Mouse (Mus musculus) left cerebral cortex, postnatal 25 days (tissue): Measurements from ENCODE around the gene Exosc5. TPM values are rescaled to one million over a fixed set of nuclear protein-coding genes. Genes with fewer than 3 reads are reported as not detected.

Source experiments
- DNase-seq, 2 experiments: peaks; one replicate each; pipeline ENCODE4 v3.0.0; 2022; ENCODE audit warnings: low spot score in 2 of 2, mixed read lengths in 1 of 2
- intact Hi-C: fragments of 180-260 bp; cut with DNase I; formaldehyde crosslinking; loops from one replicate; pipeline ENCODE4 v1.15.1; 2025
- total RNA-seq, 2 experiments: library from RNA; stranded (reverse); gene quantifications; 2 replicates each; pipeline ENCODE4 v1.2.3; 2021

Gene Exosc5
- 10 to 100 TPM; 24.0 to 24.4 TPM for total RNA-seq

DNA sequence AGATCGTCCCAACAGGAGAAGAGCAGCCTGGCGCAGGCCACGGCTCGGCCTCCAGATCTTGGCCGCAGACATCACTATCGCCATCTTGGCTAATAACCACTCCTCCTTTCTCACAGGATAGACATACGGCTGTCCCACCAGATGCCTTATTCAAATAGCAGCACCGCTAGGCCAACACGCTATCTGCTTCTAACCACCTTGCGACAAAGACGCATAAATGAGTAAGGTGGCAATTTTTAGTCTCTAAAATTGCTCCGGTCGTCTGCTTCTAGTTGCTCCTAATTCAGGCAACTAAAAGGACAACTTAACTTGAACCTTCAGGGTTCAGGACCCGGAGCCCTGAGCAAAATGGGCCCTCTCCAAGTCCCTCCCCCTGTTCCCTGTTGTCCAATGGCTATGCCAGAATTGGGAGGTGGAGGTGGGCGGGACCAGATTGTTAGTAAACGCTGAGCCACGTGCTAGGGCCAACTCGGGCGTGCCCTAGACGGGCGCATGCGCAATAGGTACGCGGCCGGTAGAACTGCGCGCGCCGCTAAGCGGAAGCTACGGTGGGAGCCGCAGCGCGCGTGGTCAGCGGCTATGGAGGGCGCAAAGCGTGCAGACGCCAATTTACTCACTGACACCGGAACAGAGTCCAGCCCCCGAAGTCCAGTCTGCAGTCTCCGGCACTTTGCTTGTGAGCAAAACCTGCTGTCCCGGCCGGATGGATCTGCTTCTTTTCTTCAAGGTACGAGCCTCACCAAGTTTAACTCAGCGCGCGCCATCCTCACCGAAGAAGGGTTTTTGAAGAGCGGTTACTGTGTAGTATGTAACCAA lies at the start of gene Exosc5, which contains the start of gene Bckdha:
Exosc5 (plus strand) TSS at position 508 of the 816 bp plus-strand sequence.
Bckdha (minus strand) TSS at position 325 of the 816 bp plus-strand sequence.
- DNase-seq = peak; percentile 99 to 100
- intact Hi-C loops = loop anchor here (1.0 kb wide), 1 partner anchor 17 kb away; no protein-coding TSS in a partner anchor

- no peak for DNase-seq
- intact Hi-C loops = no loop called here
Observed at GRCm38 (mm10) chr7:25610056-25610455, 48.9 kb upstream of the Exosc5 start.

- DNase-seq = no peak
- intact Hi-C loops = no loop called here
Observed at GRCm38 (mm10) chr7:25611501-25611900, 47.5 kb upstream of the Exosc5 start.

DNA sequence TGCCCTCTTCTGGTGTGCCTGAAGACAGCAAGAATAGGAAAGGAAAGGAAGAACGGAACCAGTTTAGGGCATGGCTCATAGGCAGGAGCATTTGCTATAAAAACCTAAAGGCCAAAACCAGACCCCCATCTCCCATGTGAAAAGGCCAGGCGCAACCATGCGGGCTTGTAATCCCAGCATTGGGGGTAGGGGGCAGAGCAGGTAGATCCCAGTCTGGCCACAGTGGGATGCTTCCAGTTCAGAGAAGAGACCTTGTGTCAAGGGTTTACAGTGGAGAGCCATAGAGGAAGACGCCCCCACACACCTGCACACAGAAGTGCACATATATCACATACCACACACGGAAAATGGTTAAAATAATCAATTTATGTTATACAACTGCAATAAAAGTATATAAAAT lies 44.9 kb upstream of the Exosc5 start:
- no peak for DNase-seq
- intact Hi-C loops = no loop called here

DNA sequence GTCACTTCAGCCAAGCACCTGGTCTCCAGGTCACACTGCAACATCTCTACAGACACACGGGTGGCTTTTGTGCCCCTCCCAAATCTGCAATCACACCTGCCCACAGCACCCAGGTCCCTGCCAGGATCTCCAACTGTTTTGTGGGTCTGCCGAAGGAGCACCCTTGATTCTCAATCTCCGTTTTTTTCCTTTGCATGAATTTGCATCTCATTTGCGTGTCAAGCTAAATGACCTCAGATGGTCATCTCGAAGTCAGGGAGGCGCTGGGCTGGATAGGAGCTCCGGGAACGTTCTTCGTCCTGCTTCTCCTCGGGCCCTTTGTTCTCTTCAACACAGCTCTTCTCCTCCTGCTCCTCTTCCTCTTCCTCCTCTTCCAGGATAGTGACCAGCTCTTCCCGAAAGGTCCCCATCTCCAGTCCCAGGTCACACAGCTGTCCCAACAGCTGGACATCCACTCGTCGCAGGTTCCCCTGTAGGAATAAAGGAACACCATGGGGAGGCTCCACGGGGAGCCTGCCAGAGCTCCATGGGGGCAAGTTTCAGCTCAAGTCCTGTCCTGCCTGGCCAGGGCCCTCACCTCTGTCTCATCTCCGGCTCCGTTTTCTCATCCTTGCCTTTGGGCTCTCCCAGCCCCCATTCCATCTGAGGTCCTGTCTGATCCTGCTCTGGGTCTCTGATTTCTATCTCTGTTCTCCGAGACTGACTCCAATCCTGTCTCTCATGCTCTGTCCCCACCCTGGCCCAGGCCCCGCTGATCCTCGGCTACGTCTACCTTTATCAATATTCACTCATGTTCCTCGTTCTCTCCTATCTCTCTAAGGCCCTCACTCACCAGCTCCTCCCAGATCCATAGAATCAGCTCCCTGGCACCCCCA lies 43.9 kb upstream of the Exosc5 start:
- DNase-seq = no peak
- intact Hi-C loops = no loop called here

DNA sequence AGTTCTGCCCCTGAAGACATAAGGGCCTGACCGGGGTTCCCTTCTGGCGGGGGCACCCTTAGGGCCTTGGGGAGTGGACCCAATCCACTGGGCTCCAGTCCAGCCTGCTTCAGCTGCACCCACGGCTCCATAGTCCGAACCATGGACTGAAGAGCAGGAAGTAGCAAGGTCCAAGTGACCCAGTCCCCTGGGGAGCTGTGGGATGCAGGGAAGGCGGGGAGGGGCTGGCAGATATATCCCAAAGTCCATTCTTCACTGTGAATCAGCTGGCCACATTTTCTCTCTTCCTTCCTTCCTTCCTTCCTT lies 43.3 kb upstream of the Exosc5 start, which contains the start of gene Erich4:
Erich4 (minus strand) TSS at position 187 of the 306 bp plus-strand sequence.
- intact Hi-C loops = no loop called here
- DNase-seq = no peak

GRCm38 (mm10) chr7:25617376-25618160 lies 41.4 kb upstream of the Exosc5 start:
- intact Hi-C loops = no loop called here
- no peak for DNase-seq

GRCm38 (mm10) chr7:25618865-25619721 lies 39.9 kb upstream of the Exosc5 start, which contains the start of gene Dmac2:
TSS of gene Dmac2 (plus strand) at chr7:25619414.
- peak; percentile 95 to 97 for DNase-seq
- intact Hi-C loops = no loop called here

- intact Hi-C loops = no loop called here
- DNase-seq = no peak
Observed at GRCm38 (mm10) chr7:25619722-25619991, 39.3 kb upstream of the Exosc5 start.

GRCm38 (mm10) chr7:25620101-25620500 lies 38.9 kb upstream of the Exosc5 start:
- intact Hi-C loops = no loop called here
- no peak for DNase-seq

GRCm38 (mm10) chr7:25620751-25621150 lies 38.2 kb upstream of the Exosc5 start:
- no peak for DNase-seq
- intact Hi-C loops = no loop called here

DNA sequence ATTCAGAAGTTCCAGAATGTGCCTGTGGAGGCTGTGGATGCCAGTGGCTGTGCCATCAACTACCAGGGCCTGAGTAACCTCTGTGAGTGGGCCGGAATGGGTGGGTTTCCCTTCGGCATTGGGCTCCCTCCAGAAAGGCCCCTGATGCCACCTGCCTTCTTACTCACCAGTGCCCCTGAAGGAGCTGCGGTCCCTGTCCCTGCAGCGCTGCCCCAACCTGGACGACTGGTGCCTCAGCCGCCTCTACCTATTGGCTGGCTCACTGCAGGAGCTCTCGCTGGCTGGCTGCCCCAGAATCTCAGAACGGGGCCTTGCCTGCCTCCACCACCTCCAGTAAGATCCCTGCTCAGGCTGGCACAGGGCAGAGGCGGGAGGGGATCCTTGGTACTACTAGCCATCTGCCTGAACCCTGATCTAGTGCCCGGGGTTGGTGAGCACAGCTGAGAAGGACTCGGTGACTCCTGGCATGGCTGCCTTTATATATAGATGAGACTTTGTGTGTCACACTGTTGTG lies 35.0 kb upstream of the Exosc5 start:
- peak in 1 of 2 experiments; percentile 39 for DNase-seq
- intact Hi-C loops = no loop called here

DNA sequence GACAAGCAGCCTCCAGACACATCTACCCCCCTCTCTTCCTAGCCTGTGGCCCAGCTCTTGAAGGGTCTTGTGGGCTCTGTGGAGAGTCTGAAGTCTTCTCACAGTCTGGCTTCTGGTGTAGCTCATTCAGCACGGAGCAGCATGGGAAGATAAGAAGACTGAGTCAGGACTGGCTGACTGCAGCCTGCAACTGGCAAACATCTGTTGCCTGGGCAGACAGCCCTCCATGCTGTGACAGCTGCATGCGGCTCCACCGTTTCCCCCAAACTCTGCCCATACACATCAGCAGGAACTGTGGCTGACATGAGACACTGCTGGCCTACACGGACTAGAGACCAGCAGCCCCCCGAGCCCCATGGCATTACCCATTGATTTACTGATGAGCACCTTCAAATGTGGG lies 34.1 kb upstream of the Exosc5 start:
- intact Hi-C loops = no loop called here
- DNase-seq = no peak

DNA sequence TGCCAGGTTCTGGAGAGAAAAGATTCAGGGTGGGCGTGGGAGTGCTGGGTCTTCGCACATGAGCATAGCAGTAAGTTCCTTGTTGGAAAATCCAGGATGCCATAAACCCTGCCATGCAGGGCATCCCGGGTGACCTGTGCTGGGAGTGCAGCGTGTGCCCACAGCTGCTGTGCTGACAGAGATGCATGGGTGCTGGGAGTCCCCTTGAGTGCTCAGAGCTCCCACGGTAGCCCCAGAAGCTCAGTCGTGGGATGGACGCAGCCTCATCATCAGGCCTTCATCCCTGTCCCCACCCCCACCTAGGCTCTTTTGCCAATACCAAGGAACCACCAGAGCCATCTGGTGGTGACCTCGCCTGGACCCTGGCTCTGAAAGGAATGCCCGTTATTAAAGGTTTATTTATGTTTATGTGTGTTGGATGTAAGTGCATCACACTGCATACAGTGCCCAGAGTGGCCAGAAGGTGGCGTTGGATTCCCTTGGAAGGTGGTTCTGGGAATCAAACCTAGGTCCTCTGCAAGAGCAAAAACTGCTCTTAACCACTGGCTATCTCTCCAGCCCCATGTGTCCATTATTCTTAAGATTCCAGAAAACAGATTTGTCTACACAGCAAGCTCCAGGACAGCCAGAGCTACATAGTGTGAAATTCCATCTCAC lies 33.2 kb upstream of the Exosc5 start:
- intact Hi-C loops = no loop called here
- no peak for DNase-seq

DNA sequence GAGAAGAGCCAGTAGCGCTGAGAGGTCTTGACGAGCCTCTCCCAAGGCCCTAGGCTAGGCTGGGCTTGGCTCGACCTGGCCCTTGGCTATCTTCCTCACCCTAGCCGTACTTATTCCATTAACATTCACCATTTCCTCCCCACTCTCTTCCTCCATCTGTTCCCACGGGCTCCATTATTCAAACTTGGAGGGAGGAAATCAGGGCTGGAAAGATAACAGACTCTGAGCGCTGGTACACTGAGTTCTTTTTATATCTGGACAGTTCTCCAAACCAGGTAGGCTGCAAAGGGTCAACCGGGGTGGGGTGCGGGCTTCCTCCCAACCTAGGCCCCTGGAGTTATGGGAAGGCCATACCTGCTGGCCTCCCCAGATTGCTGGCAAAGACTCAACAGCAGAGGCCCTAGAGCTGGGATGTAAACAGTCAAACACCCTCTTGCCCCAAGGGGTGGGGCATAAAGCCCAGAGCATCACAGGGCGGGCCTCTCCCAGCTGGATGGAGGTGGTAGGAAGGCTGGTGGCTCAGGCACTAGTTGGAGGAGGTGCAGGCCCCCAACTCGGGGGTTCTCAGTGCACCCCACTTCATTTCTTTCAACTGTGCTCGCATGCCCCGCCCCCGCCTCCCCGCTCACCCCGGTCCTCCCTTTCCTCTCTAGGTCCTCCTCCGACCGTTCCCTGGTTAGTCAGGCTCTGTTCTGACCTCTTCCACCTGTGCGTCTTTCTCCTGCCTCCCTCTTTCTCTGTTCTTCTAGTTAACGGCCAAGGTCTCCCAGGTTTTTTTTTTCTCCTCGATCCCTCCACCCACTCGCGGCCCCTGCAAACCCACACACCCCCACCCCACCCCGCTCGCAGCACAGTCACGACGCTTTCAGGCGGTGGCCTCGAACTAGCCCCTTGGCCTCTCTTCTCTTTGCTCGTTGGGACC lies 32.2 kb upstream of the Exosc5 start, which contains the start of gene B3gnt8:
B3gnt8 (plus strand) TSS at position 146 of the 922 bp plus-strand sequence.
- intact Hi-C loops = no loop called here
- no peak for DNase-seq

- DNase-seq = no peak
- intact Hi-C loops = no loop called here
Observed at GRCm38 (mm10) chr7:25627431-25628322, 31.3 kb upstream of the Exosc5 start.

DNA sequence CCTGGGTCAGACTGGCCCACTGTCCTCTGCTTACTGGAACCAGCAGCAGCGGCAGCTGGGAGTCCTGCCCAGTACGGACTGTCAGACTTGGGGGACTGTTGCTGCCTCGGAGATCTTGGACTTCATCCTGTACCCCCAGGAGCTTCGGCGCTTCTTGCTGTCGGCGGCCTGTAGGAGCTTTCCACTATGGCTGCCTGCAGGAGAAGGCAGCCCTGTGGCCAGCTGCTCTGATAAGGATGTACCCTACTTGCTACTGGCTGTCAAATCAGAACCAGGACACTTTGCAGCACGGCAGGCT lies 30.7 kb upstream of the Exosc5 start:
- intact Hi-C loops = no loop called here
- no peak for DNase-seq
